Mouse (Mus musculus) limb, embryonic 11.5 days (tissue): ENCODE results near the gene Enah. TPM values are rescaled to one million over a fixed set of nuclear protein-coding genes. Genes with fewer than 3 reads are reported as not detected.
A peak's percentile ranks its signal among the peaks of the same experiment; 100 is the strongest.

ENCODE experiments used
- ATAC-seq: fragments of 200-750 bp; cut with Nextera tagmentation; 2 replicates; pipeline ENCODE4 v1.8.0; 2017; ENCODE audit warnings: low read depth; ENCODE audit not compliant: insufficient number of reproducible peaks, low FRiP score, low TSS enrichment
- DNase-seq: peaks from one replicate; pipeline ENCODE4 v3.0.0-alpha.2; 2015; ENCODE audit warnings: low spot score
- H3K27ac ChIP-seq: fragments of 300-500 bp; sonication (generic); replicated peaks from 2 replicates; pipeline ENCODE4 v1.5.1; 2014; ENCODE audit warnings: low read depth, mild to moderate bottlenecking, low read length
- H3K27me3 ChIP-seq: fragments of 300-500 bp; sonication (generic); 2 replicates; pipeline ENCODE4 v1.6.1; 2014; ENCODE audit warnings: mild to moderate bottlenecking, low read length, mixed read lengths; ENCODE audit not compliant: control insufficient read depth, insufficient read depth
- H3K36me3 ChIP-seq: fragments of 300-500 bp; sonication (generic); 2 replicates; pipeline ENCODE4 v1.6.1; 2014; ENCODE audit warnings: mild to moderate bottlenecking, low read length, moderate library complexity, mixed read lengths; ENCODE audit not compliant: control insufficient read depth, insufficient read depth
- H3K4me1 ChIP-seq: fragments of 300-500 bp; sonication (generic); 2 replicates; pipeline ENCODE4 v1.6.1; 2014; ENCODE audit warnings: low read length, mixed read lengths; ENCODE audit not compliant: control insufficient read depth, insufficient read depth
- H3K4me2 ChIP-seq: fragments of 300-500 bp; sonication (generic); 2 replicates; pipeline ENCODE4 v1.6.1; 2014; ENCODE audit warnings: low read depth, mild to moderate bottlenecking, moderate library complexity; ENCODE audit not compliant: severe bottlenecking
- H3K4me3 ChIP-seq: fragments of 300-500 bp; sonication (generic); 2 replicates; pipeline ENCODE4 v1.5.1; 2014; ENCODE audit warnings: low read depth, low read length
- H3K9ac ChIP-seq: fragments of 300-500 bp; sonication (generic); 2 replicates; pipeline ENCODE4 v1.6.1; 2014; ENCODE audit warnings: mild to moderate bottlenecking, low read length
- H3K9me3 ChIP-seq: fragments of 300-500 bp; sonication (generic); 2 replicates; pipeline ENCODE4 v1.6.1; 2016; ENCODE audit warnings: low read length; ENCODE audit not compliant: control insufficient read depth
- WGBS: fragments of 180-500 bp; shearing (Covaris S2); extraction: QIAGEN DNeasy Blood & Tissue Kit; methylation state at CpG from one replicate; pipeline ENCODE4 v1.1.7; 2014; 5-methylcytosine and 5-hydroxymethylcytosine counted together
- polyA plus RNA-seq: library from polyadenylated mRNA; unstranded; fragments of >200 nt; fragmentation: Nextera tagmentation; extraction: Ambion mirVana; gene quantifications from 2 replicates; pipeline ENCODE4 v1.2.1, GENCODE M21; 2014

Gene Enah
- polyA plus RNA-seq, 1 experiment from 2014 or later, result 28.5 TPM

- Histone ChIP-seq H3K36me3 (no peaks in the 10 kb centered on the region), H3K4me1 (peaks cover 10% of the 10 kb centered on the region), H3K4me3 (no peak overlapping the region), H3K4me2 (no peak overlapping the region), H3K27me3 (no peaks in the 10 kb centered on the region), H3K27ac (no peak overlapping the region), H3K9ac (no peak overlapping the region), H3K9me3 (no peaks in the 10 kb centered on the region)
- ATAC-seq (no peak), DNase-seq (no peak)
- WGBS, result 84% methylated on average over 2 of the region's 2 CpGs
These were observed 163.5 kb downstream of the Enah start for GRCm38 (mm10) chr1:181856329-181856728.

- no peak for ATAC-seq
- Histone ChIP-seq H3K4me3 (no peak overlapping the region), H3K4me2 (no peak overlapping the region), H3K36me3 (no peaks in the 10 kb centered on the region), H3K9ac (no peak overlapping the region), H3K27ac (no peak overlapping the region), H3K4me1 (peaks cover 6% of the 10 kb centered on the region; the same call in 1 of the 2 replicates), H3K9me3 (no peaks in the 10 kb centered on the region), H3K27me3 (no peaks in the 10 kb centered on the region)
- DNase-seq, result no peak
- 94% methylated on average over 2 of the region's 2 CpGs for WGBS
These were observed 165.0 kb downstream of the Enah start for GRCm38 (mm10) chr1:181854829-181855228.

- ATAC-seq (peak; percentile 67; the same call in 1 of the 2 replicates), DNase-seq (peak; percentile 50)
- H3K9me3 ChIP-seq, result no peaks in the 10 kb centered on the region
- 10% methylated on average over 21 of the region's 21 CpGs for WGBS
- H3K27ac ChIP-seq, result no peak overlapping the region
- H3K4me1 ChIP-seq, result peaks cover 6% of the 10 kb centered on the region; the same call in 1 of the 2 replicates
- H3K4me3 ChIP-seq, result no peak overlapping the region
- no peaks in the 10 kb centered on the region for H3K36me3 ChIP-seq
- H3K27me3 ChIP-seq, result no peaks in the 10 kb centered on the region
- no peak overlapping the region for H3K9ac ChIP-seq
- peak overlapping the region; percentile 33; the same call in 1 of the 2 replicates for H3K4me2 ChIP-seq
These were observed 166.6 kb downstream of the Enah start for GRCm38 (mm10) chr1:181853081-181853736.

- DNase-seq (no peak), ATAC-seq (no peak)
- no peaks in the 10 kb centered on the region for H3K27me3 ChIP-seq
- no peaks in the 10 kb centered on the region for H3K9me3 ChIP-seq
- 49% methylated on average over 13 of the region's 13 CpGs for WGBS
- H3K4me1 ChIP-seq, result peaks cover 6% of the 10 kb centered on the region; the same call in 1 of the 2 replicates
- no peak overlapping the region for H3K4me3 ChIP-seq
- no peak overlapping the region for H3K9ac ChIP-seq
- H3K4me2 ChIP-seq, result no peak overlapping the region; the same call in 1 of the 2 replicates
- H3K27ac ChIP-seq, result no peak overlapping the region
- H3K36me3 ChIP-seq, result no peaks in the 10 kb centered on the region
These were observed 167.3 kb downstream of the Enah start for GRCm38 (mm10) chr1:181852466-181852865.

- Histone ChIP-seq H3K27ac (no peak overlapping the region), H3K4me1 (peaks cover 6% of the 10 kb centered on the region; the same call in 1 of the 2 replicates), H3K9me3 (no peaks in the 10 kb centered on the region), H3K9ac (no peak overlapping the region), H3K27me3 (no peaks in the 10 kb centered on the region), H3K4me3 (no peak overlapping the region), H3K36me3 (no peaks in the 10 kb centered on the region), H3K4me2 (no peak overlapping the region)
- ATAC-seq, result no peak
- no peak for DNase-seq
- WGBS, result 89% methylated on average over 12 of the region's 12 CpGs
These were observed 168.1 kb downstream of the Enah start for GRCm38 (mm10) chr1:181851521-181852310.

- Histone ChIP-seq H3K27ac (no peak overlapping the region), H3K4me2 (no peak overlapping the region), H3K36me3 (no peaks in the 10 kb centered on the region), H3K9ac (no peak overlapping the region), H3K4me3 (no peak overlapping the region), H3K27me3 (no peaks in the 10 kb centered on the region), H3K9me3 (no peaks in the 10 kb centered on the region), H3K4me1 (peaks cover 6% of the 10 kb centered on the region; the same call in 1 of the 2 replicates)
- no peak for ATAC-seq
- WGBS, result 49% methylated on average over 4 of the region's 4 CpGs
- DNase-seq, result no peak
These were observed 169.3 kb downstream of the Enah start for GRCm38 (mm10) chr1:181850441-181850840.

GRCm38 (mm10) chr1:181848210-181848609, 171.6 kb downstream of the Enah start:
- Histone ChIP-seq H3K4me1 (peaks cover 7% of the 10 kb centered on the region), H3K36me3 (no peaks in the 10 kb centered on the region), H3K4me2 (no peak overlapping the region), H3K27ac (no peak overlapping the region), H3K9me3 (no peaks in the 10 kb centered on the region), H3K9ac (no peak overlapping the region), H3K4me3 (no peak overlapping the region), H3K27me3 (no peaks in the 10 kb centered on the region)
- ATAC-seq, result no peak
- WGBS, result 80% methylated on average over 1 of the region's 1 CpGs
- no peak for DNase-seq

GRCm38 (mm10) chr1:181847396-181847795, 172.4 kb downstream of the Enah start:
- Histone ChIP-seq H3K9ac (no peak overlapping the region), H3K4me1 (peaks cover 8% of the 10 kb centered on the region; the same call in 1 of the 2 replicates)
- no peak for ATAC-seq

More at GRCm38 (mm10) chr1:181847396-181847795, 172.4 kb downstream of the Enah start:
- Histone ChIP-seq H3K4me2 (no peak overlapping the region), H3K9me3 (no peaks in the 10 kb centered on the region), H3K27me3 (no peaks in the 10 kb centered on the region), H3K27ac (no peak overlapping the region), H3K36me3 (no peaks in the 10 kb centered on the region), H3K4me3 (no peak overlapping the region)
- WGBS, result 86% methylated on average over 3 of the region's 3 CpGs
- DNase-seq, result no peak
